Mouse (Mus musculus) splenic B cell, adult 2 months (primary cell): Measurements from ENCODE around the gene Galns.

ENCODE experiments used
- DNase-seq: peaks from one replicate; pipeline ENCODE4 v3.0.0-alpha.2; 2011; ENCODE audit warnings: low read depth, low spot score
- H3K27me3 ChIP-seq: 2 replicates; pipeline ENCODE4 v1.6.1; 2012; ENCODE audit warnings: mild to moderate bottlenecking, low read length, moderate library complexity, mixed read lengths; ENCODE audit not compliant: control insufficient read depth, poor library complexity, insufficient read depth, severe bottlenecking
- H3K36me3 ChIP-seq: 2 replicates; pipeline ENCODE4 v1.6.1; 2012; ENCODE audit warnings: mild to moderate bottlenecking, low read length, moderate library complexity, mixed read lengths; ENCODE audit not compliant: control insufficient read depth, poor library complexity, insufficient read depth, severe bottlenecking

Gene Galns

DNA sequence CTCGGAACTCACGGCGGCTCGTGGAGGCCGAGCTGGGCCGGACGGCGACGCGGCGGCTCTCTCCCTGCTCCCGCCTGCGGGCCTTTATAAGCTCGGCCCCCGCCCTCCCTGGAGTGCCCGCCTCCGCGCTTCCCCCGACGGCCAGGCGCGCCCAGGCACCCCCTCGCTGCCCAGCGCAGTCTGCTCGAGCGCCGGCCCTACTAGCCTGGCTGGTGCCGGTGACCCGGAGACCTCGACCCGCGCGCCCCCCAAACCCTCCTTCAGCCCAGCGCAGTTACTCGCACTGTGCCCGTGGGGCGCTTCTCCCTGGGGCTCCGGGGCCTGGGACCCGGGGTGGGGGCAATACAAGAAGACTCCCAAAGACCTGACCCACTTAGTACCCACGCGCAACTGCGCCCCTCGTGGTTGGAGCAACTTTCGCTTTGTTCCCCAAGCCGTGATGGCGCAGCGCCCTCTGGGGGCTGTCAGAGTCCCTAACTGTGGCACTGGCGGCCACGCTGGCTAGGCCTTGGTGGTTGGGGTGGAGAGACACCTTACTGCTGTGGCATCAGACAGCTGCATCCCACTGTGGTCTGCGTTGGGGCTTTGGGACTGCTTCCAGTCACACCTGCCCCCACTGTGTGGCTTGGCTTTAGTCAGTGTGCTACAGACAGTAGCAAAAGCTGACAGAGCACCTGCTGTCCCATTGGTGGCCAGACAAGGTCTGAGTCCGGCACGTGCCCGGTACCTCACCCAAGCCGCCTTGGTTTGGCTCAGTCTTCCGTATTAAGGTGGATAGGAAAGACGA is 59.8 kb downstream of the Galns start, which contains the start of gene Piezo1:
TSS of gene Piezo1 (minus strand) at position 65 of the 787 bp plus-strand sequence.
- Histone ChIP-seq H3K27me3 (no peaks in the 10 kb centered on the region), H3K36me3 (no peaks in the 10 kb centered on the region)
- DNase-seq = peak; percentile 96

- DNase-seq = no peak
- H3K36me3 ChIP-seq = no peaks in the 10 kb centered on the region
- H3K27me3 ChIP-seq = no peaks in the 10 kb centered on the region
These were observed 60.3 kb downstream of the Galns start for GRCm38 (mm10) chr8:122550995-122551264.

DNA sequence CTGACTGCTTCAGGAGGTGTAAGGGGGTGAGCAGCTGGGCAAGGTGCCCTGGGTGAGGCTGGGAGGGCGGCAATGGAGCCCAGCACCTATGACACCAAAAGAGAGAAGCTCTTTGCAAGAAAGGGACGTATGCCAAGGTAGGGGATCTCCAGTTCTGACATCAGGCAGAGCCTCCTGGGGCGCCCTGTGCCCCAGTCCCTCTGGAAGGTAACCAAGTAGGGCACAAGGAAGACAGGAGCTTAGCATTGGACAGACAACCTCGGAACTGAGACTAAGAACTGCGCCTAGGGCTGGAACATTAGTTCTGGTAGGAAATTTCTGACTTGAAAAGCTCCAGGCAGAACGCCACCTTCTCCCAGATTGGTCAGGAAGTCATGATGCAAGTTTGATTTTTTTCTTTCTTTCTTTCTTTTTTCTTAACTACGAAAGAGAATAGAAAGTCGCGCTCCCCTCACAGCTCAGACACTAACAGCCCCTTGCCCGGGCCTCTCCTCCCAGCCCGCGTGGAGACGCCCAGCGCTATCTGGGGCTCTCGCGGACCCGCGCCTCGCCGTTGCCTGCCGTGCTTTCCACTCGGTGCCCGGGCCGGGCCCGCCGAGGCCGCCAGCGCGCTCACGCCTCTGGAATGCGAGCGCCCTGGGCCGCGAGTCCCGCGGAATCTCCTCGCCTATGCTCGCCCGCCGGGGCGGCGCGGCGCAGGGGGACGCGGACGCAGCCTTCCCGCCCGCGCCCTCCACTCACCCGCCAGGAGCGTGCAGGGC is 60.8 kb downstream of the Galns start:
- DNase-seq = peak; percentile 72
- no peaks in the 10 kb centered on the region for H3K36me3 ChIP-seq
- H3K27me3 ChIP-seq = no peaks in the 10 kb centered on the region

- no peak for DNase-seq
- H3K27me3 ChIP-seq = no peaks in the 10 kb centered on the region
- H3K36me3 ChIP-seq = no peaks in the 10 kb centered on the region
These were observed 62.3 kb downstream of the Galns start for GRCm38 (mm10) chr8:122548891-122549439.

- Histone ChIP-seq H3K27me3 (no peaks in the 10 kb centered on the region), H3K36me3 (no peaks in the 10 kb centered on the region)
- DNase-seq = no peak
These were observed 62.9 kb downstream of the Galns start for GRCm38 (mm10) chr8:122548331-122548730.

DNA sequence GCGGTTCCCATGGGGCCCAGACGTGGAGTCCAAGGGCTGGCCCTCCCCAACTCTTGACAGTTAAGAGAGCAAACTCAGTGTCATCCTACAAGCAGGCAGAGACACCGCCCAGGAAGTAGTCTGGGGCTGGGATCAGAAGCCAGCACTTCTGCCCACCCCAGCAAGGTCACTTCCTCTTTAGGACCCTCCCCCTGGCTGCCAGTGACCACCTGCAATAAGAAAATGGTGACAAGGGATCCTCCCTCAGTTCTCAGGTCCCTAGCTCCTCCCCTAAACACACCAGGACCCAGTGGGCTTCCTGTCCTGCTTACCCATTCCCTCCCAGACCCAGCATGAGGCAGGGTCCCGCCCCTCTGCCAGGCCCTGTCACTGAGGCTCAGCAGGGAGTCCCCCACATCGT is 63.4 kb downstream of the Galns start:
- H3K27me3 ChIP-seq = no peaks in the 10 kb centered on the region
- DNase-seq = peak; percentile 95
- no peaks in the 10 kb centered on the region for H3K36me3 ChIP-seq

- DNase-seq = no peak
- no peaks in the 10 kb centered on the region for H3K36me3 ChIP-seq
- no peaks in the 10 kb centered on the region for H3K27me3 ChIP-seq
These were observed 64.3 kb downstream of the Galns start for GRCm38 (mm10) chr8:122546811-122547453.

DNA sequence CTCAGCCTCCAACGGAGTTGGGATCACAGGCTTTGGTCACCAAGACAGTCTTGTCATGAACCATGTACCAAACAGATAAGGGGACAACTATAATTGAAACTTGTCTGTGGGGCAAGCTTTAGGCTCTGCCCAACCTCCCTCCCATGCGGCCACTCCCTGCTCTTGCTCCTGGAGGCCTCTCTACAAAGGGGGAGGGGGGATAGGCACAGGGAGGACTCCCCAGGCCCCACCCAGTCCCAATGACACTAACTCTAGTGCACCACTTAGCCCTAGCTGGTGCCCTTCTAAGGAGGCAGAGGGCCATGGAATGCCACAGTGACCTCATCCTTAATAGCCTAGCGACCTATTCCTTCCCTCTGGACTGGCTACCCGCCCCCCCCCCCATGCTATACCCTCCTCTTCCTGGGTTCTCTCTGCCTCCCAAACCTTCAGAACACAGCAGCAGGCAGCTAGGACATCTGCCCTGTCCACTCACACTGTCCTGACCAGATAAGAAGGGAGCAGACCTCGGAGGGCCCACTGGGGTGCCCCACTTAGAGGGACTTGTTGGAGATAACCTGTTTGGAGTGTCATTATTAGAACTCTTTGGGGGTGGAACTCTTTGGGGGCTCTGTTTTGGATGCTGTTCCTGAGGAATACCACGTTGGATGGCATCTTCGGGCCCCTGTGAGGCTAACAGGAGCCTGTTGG is 65.1 kb downstream of the Galns start:
- no peaks in the 10 kb centered on the region for H3K36me3 ChIP-seq
- DNase-seq = no peak
- H3K27me3 ChIP-seq = no peaks in the 10 kb centered on the region

DNA sequence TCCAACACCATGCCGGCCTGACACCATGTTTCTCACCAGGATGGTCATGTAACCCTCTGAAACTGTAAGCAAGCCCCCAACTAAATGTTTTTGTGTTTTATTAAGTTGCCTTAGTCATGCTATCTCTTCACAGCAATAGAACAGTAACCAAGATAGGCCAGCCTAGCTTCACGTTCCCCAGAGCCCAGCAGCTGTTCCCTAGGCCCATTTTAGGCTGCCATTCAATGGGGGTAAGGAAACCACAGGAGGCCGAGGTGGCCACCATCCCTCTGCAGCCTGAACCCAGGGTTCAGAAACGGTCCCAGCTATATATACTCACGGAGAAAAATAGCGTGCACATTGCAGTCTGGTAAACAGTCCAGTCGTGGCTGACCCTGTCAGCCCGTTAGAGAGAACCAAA is 67.1 kb downstream of the Galns start:
- DNase-seq = no peak
- Histone ChIP-seq H3K27me3 (no peaks in the 10 kb centered on the region), H3K36me3 (no peaks in the 10 kb centered on the region)

- no peaks in the 10 kb centered on the region for H3K27me3 ChIP-seq
- no peak for DNase-seq
- H3K36me3 ChIP-seq = no peaks in the 10 kb centered on the region
These were observed 72.8 kb downstream of the Galns start for GRCm38 (mm10) chr8:122538310-122539076.

DNA sequence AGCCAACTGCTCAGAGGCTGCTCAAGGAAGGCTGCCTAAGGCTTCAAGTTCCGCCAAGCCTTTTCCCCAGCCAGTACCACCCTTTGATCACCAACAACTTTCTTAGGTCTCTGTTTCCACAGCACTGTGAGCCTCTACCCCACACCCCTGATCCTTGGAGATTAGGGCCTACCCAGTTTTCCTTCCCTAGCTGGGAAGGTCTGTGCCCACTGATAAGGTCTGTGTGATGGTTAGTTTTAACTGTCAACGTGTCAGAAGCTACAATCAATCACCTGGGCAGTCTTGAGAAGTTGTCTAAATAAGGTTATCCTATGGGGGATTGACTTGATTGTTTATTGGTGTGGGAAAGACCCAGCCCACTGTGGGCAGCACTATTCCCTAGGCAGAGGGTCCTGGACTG is 73.5 kb downstream of the Galns start:
- DNase-seq = no peak
- no peaks in the 10 kb centered on the region for H3K36me3 ChIP-seq
- no peaks in the 10 kb centered on the region for H3K27me3 ChIP-seq

DNA sequence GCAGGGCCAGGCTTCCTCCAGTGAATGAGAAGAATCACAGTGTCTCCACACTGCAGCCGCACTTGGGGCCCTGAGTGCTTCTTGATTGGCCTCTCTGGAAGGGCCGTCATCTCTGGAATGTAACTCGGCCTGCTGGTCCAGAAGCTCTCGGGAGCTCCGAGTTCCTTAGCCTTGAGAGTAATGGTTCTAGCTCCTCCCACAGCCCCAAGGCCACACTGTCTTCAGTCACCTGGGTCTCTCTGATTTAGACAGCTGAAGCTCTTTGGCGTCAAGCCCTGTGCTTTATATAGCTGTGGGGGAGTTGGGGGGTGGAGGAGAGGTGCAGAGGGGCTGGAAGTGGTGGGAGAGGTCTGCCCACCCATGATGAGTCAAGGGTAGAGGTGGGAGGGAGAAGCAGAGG is 74.2 kb downstream of the Galns start:
- Histone ChIP-seq H3K27me3 (no peaks in the 10 kb centered on the region), H3K36me3 (no peaks in the 10 kb centered on the region)
- no peak for DNase-seq

DNA sequence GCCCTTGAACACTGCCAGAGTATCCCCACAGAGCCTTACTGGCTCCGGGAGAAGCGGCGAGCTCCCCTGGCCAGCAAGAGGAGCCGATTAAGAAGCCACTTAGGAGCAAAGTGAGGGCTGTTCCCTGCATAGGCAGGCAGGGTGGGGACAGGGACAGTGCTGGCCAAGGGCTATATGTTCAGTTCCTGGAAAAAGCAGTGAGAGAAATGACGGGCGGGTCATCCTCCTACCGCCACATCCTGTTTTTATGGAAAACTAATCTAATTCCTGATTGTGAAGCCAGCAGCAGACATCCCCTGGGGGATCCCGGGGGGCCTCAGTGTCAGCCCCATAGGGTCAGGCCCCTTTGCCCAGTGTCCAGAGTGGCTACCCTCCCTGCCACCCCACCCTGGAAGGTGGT is 80.0 kb downstream of the Galns start:
- no peaks in the 10 kb centered on the region; the same call in 1 of the 2 replicates for H3K36me3 ChIP-seq
- DNase-seq = no peak
- no peaks in the 10 kb centered on the region for H3K27me3 ChIP-seq

GRCm38 (mm10) chr8:122529159-122529558 is 82.1 kb downstream of the Galns start:
- DNase-seq = no peak
- Histone ChIP-seq H3K27me3 (no peaks in the 10 kb centered on the region), H3K36me3 (no peaks in the 10 kb centered on the region; the same call in 1 of the 2 replicates)
